Mouse (Mus musculus): ENCODE data around the gene Tmed1. TPM values are rescaled to one million over a fixed set of nuclear protein-coding genes. Genes with fewer than 3 reads are reported as not detected.
"Not testable (repeated sequence)": the region's sequence is repeated elsewhere in the genome, so short reads cannot be mapped to it uniquely, and the experiment has no call there.

The Tmed1 gene
- polyA plus RNA-seq, 1 experiment from 2014 or later: 133 TPM

- peaks cover 67% of the 10 kb centered on the region for H3K36me3 ChIP-seq
- no peak overlapping the region for H3K4me2 ChIP-seq
- WGBS: 57% methylated on average over 18 of the region's 19 CpGs
- H3K9ac ChIP-seq: no peak overlapping the region; the same call in 1 of the 2 replicates
- no peak overlapping the region for H3K4me3 ChIP-seq (replicated peaks)
- no peaks in the 10 kb centered on the region for H3K9me3 ChIP-seq (replicated peaks)
- H3K27me3 ChIP-seq: no peaks in the 10 kb centered on the region
- ATAC-seq (replicated peaks; ENCODE audit: low FRiP score): no peak
- H3K27ac ChIP-seq: no peak overlapping the region; the same call in 1 of the 2 replicates
- H3K4me1 ChIP-seq: peaks cover 9% of the 10 kb centered on the region; the same call in 1 of the 2 replicates
Measured at GRCm38 (mm10) chr9:21496308-21497049, 13.6 kb downstream of the Tmed1 start.

DNA sequence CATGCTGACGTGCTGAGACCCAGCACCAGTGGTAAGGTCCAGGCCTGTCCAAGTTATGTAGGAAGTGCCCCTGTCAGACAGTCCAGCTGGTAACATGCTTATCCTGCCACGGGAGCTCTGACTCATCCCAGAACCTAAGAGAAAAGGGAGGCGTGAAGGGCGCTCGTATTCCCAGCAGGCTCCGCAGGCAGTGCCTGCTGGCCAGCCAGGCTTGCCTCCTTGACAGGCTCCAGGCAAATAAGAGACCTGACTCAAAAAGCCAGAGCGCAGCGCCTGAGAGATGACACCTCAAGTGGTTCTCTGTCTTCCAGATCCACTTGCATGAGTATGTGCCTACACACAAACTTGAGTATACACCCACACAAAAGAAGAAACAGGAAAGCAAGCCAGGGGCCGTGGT lies 15.3 kb downstream of the Tmed1 start:
- H3K9ac ChIP-seq: no peak overlapping the region
- H3K4me2 ChIP-seq: no peak overlapping the region
- no peak overlapping the region for H3K27ac ChIP-seq
- H3K4me3 ChIP-seq (replicated peaks): no peak overlapping the region
- H3K36me3 ChIP-seq: peaks cover 75% of the 10 kb centered on the region
- no peaks in the 10 kb centered on the region for H3K27me3 ChIP-seq
- H3K9me3 ChIP-seq (replicated peaks): no peaks in the 10 kb centered on the region
- no peak for ATAC-seq (replicated peaks; ENCODE audit: low FRiP score)
- 75% methylated on average over 9 of the region's 9 CpGs for WGBS
- peaks cover 9% of the 10 kb centered on the region; the same call in 1 of the 2 replicates for H3K4me1 ChIP-seq

DNA sequence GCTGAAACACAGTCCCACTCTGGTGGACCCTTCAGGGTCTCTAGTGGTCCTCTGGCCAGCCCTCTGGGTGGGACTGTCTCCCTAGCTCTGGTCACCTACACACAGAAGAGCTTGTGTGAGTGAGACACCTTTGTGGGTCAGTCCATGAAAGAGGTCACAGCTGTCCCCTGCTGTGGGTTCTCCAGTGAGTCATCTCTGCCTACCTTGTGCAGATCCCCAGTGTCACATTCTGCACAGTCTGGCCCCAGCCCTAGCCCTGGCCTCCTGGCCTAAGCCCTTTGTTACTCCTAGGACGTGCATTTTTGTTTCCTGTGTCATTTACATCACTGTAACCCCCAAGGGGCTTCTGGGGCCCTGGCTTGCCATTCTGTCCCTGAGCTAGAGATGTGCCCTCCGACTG lies 16.1 kb downstream of the Tmed1 start:
- Histone ChIP-seq H3K27me3 (no peaks in the 10 kb centered on the region), H3K4me3 (replicated peaks) (no peak overlapping the region), H3K36me3 (peaks cover 70% of the 10 kb centered on the region), H3K9ac (no peak overlapping the region), H3K9me3 (replicated peaks) (no peaks in the 10 kb centered on the region), H3K27ac (no peak overlapping the region), H3K4me1 (peaks cover 9% of the 10 kb centered on the region; the same call in 1 of the 2 replicates), H3K4me2 (no peak overlapping the region)
- no peak for ATAC-seq (replicated peaks; ENCODE audit: low FRiP score)
- 68% methylated on average over 2 of the region's 2 CpGs for WGBS

GRCm38 (mm10) chr9:21490696-21491095 lies 19.4 kb downstream of the Tmed1 start:
- Histone ChIP-seq H3K9ac (no peak overlapping the region), H3K4me1 (no peaks in the 10 kb centered on the region), H3K27me3 (no peaks in the 10 kb centered on the region), H3K4me2 (no peak overlapping the region), H3K36me3 (peaks cover 75% of the 10 kb centered on the region), H3K4me3 (replicated peaks) (no peak overlapping the region), H3K9me3 (replicated peaks) (no peaks in the 10 kb centered on the region), H3K27ac (no peak overlapping the region)
- WGBS: 93% methylated on average over 9 of the region's 9 CpGs
- ATAC-seq (replicated peaks; ENCODE audit: low FRiP score): no peak

GRCm38 (mm10) chr9:21488246-21488645 lies 21.8 kb downstream of the Tmed1 start:
- 59% methylated on average over 2 of the region's 2 CpGs for WGBS
- H3K36me3 ChIP-seq: peaks cover 80% of the 10 kb centered on the region

DNA sequence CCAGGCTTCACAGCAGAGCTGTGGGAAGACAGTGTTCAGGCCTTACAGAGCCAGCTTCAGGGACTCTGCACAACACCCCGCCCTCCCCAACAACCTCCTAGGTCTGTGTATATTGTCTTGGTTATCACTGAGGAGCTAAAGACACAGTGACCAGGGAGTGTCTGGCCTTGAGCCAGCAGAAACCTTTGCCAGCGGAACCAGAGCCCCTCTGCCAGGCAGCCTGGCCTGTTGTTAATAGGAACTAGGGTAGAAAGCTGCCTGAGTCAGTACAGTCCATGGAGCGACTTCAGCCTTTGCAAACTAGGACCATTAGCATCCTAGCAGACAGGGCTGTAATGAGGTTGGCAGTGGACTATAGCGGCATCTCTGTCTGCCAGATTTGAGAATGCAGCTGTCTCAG lies 26.0 kb downstream of the Tmed1 start:
- H3K9me3 ChIP-seq (replicated peaks): no peaks in the 10 kb centered on the region
- no peak overlapping the region for H3K4me2 ChIP-seq
- H3K36me3 ChIP-seq: peaks cover 84% of the 10 kb centered on the region
- 94% methylated on average over 4 of the region's 4 CpGs for WGBS
- no peaks in the 10 kb centered on the region for H3K27me3 ChIP-seq
- H3K27ac ChIP-seq: no peak overlapping the region
- no peak for ATAC-seq (replicated peaks; ENCODE audit: low FRiP score)
- H3K9ac ChIP-seq: no peak overlapping the region
- H3K4me1 ChIP-seq: no peaks in the 10 kb centered on the region
- H3K4me3 ChIP-seq (replicated peaks): no peak overlapping the region

More at GRCm38 (mm10) chr9:21488246-21488645, 21.8 kb downstream of the Tmed1 start:
- H3K9me3 ChIP-seq (replicated peaks); H3K4me2 ChIP-seq; H3K9ac ChIP-seq; H3K27ac ChIP-seq; ATAC-seq (replicated peaks; ENCODE audit: low FRiP score); H3K4me1 ChIP-seq; H3K4me3 ChIP-seq (replicated peaks); H3K27me3 ChIP-seq: not testable (repeated sequence)

- Histone ChIP-seq H3K4me3 (replicated peaks) (no peak overlapping the region), H3K27ac (no peak overlapping the region), H3K9ac (no peak overlapping the region), H3K9me3 (replicated peaks) (peaks cover 4% of the 10 kb centered on the region; the same call in 1 of the 2 replicates), H3K27me3 (no peaks in the 10 kb centered on the region), H3K36me3 (peaks cover 94% of the 10 kb centered on the region), H3K4me2 (no peak overlapping the region), H3K4me1 (no peaks in the 10 kb centered on the region)
- ATAC-seq (replicated peaks; ENCODE audit: low FRiP score): no peak
- WGBS: 98% methylated on average over 6 of the region's 6 CpGs
Measured at GRCm38 (mm10) chr9:21477707-21478106, 32.3 kb downstream of the Tmed1 start.

DNA sequence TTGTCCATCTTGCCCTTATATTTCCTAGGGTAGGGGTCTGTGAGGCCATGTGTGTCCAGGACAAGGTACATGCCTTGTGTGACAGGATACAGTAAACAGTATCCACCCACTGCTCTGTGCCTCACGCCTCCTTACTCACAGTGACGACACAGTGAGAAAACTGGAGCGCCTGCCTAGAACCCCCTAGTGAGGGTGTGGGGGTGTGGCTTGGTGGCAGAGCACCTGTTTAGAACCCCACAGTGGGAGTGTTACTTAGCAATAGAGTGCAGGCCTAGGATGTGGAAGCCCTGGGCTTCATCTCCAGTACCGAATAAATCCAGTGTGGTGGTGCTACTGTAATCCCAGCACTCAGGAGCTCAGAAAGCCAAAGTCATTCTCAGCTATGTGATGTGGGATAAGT lies 37.1 kb downstream of the Tmed1 start:
- Histone ChIP-seq H3K27ac (no peak overlapping the region), H3K36me3 (peaks cover 96% of the 10 kb centered on the region), H3K9ac (no peak overlapping the region), H3K4me3 (replicated peaks) (no peak overlapping the region), H3K9me3 (replicated peaks) (peaks cover 4% of the 10 kb centered on the region; the same call in 1 of the 2 replicates), H3K4me1 (no peaks in the 10 kb centered on the region), H3K27me3 (no peaks in the 10 kb centered on the region), H3K4me2 (no peak overlapping the region)
- 88% methylated on average over 4 of the region's 4 CpGs for whole genome bisulfite sequencing
- ATAC-seq (replicated peaks; ENCODE audit: low FRiP score): no peak

- no peak for ATAC-seq (replicated peaks; ENCODE audit: low FRiP score)
- Histone ChIP-seq H3K36me3 (peaks cover 85% of the 10 kb centered on the region), H3K4me2 (no peak overlapping the region), H3K9ac (no peak overlapping the region), H3K4me3 (replicated peaks) (no peak overlapping the region), H3K27me3 (no peaks in the 10 kb centered on the region), H3K4me1 (no peaks in the 10 kb centered on the region), H3K27ac (no peak overlapping the region), H3K9me3 (replicated peaks) (no peaks in the 10 kb centered on the region)
- 90% methylated on average over 20 of the region's 20 CpGs for WGBS
Measured at GRCm38 (mm10) chr9:21469032-21470024, 40.7 kb downstream of the Tmed1 start.

DNA sequence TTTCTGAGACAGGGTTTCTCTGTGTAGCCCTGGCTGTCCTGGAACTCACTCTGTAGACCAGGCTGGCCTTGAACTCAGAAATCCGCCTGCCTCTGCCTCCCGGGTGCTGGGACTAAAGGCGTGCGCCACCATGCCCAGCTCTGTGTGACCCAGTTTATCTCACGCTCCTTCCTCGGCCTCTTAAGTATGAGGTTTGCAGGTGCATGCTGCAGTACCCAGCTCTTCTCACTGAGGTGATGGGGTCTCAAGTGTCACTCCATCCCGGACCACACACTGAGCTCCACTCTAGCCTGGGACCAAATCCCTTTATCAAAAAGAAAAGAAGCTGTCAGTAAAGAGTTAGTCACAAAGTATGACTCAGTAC lies 45.5 kb downstream of the Tmed1 start:
- H3K4me2 ChIP-seq; H3K4me3 ChIP-seq (replicated peaks); H3K9ac ChIP-seq; H3K27ac ChIP-seq; H3K27me3 ChIP-seq; ATAC-seq (replicated peaks; ENCODE audit: low FRiP score); H3K9me3 ChIP-seq (replicated peaks): not testable (repeated sequence)
- Histone ChIP-seq H3K36me3 (peaks cover 48% of the 10 kb centered on the region), H3K4me1 (peaks cover 24% of the 10 kb centered on the region)
- 89% methylated on average over 7 of the region's 7 CpGs for WGBS

GRCm38 (mm10) chr9:21463766-21464564 lies 46.1 kb downstream of the Tmed1 start:
- Histone ChIP-seq H3K27ac (0 out of 2 replicates have a peak overlapping the region, but pooled peaks have one; percentile 64), H3K9ac (no peak overlapping the region), H3K4me1 (peaks cover 27% of the 10 kb centered on the region), H3K36me3 (peaks cover 48% of the 10 kb centered on the region), H3K9me3 (replicated peaks) (no peaks in the 10 kb centered on the region), H3K27me3 (no peaks in the 10 kb centered on the region), H3K4me2 (no peak overlapping the region), H3K4me3 (replicated peaks) (no peak overlapping the region)
- WGBS: 81% methylated on average over 3 of the region's 3 CpGs
- ATAC-seq (replicated peaks; ENCODE audit: low FRiP score): no peak

All from kidney, embryonic 15.5 days (tissue).